Mouse (Mus musculus) spleen, adult 18-20 months (tissue): Measurements from ENCODE around the gene Wdr43.

Experiments
- DNase-seq, 2 experiments: peaks; one replicate each; pipeline ENCODE4 v3.0.0; 2022; ENCODE audit warnings: mixed read lengths in 2 of 2

Wdr43 gene

GRCm38 (mm10) chr17:71664172-71664571, 48.5 kb downstream of the Wdr43 start:
- no peak for DNase-seq

- no peak for DNase-seq
These were observed 49.5 kb downstream of the Wdr43 start for GRCm38 (mm10) chr17:71665201-71665600.

- no peak for DNase-seq
These were observed 53.8 kb downstream of the Wdr43 start for GRCm38 (mm10) chr17:71669511-71669910.

- DNase-seq = peak in 1 of 2 experiments; percentile 51
These were observed 56.3 kb downstream of the Wdr43 start for GRCm38 (mm10) chr17:71671840-71672546.

GRCm38 (mm10) chr17:71673092-71673491, 57.4 kb downstream of the Wdr43 start, which contains the start of gene Togaram2:
TSS of gene Togaram2 (plus strand) at chr17:71673261.
- no peak for DNase-seq

- no peak for DNase-seq
These were observed 58.2 kb downstream of the Wdr43 start for GRCm38 (mm10) chr17:71673936-71674335.

GRCm38 (mm10) chr17:71674886-71675285, 59.2 kb downstream of the Wdr43 start:
- no peak for DNase-seq

- no peak for DNase-seq
These were observed 66.0 kb downstream of the Wdr43 start for GRCm38 (mm10) chr17:71681666-71682065.

GRCm38 (mm10) chr17:71682379-71682778, 66.7 kb downstream of the Wdr43 start:
- DNase-seq = no peak

GRCm38 (mm10) chr17:71683281-71683680, 67.6 kb downstream of the Wdr43 start:
- no peak for DNase-seq

- DNase-seq = peak; percentile 39 to 42
These were observed 68.5 kb downstream of the Wdr43 start for GRCm38 (mm10) chr17:71684103-71684608.

- no peak for DNase-seq
These were observed 71.7 kb downstream of the Wdr43 start for GRCm38 (mm10) chr17:71687436-71687835.

- no peak for DNase-seq
These were observed 74.2 kb downstream of the Wdr43 start for GRCm38 (mm10) chr17:71689903-71690302.

- DNase-seq = no peak
These were observed 75.7 kb downstream of the Wdr43 start for GRCm38 (mm10) chr17:71691361-71691875.

GRCm38 (mm10) chr17:71693313-71693712, 77.6 kb downstream of the Wdr43 start:
- no peak for DNase-seq

GRCm38 (mm10) chr17:71693780-71694179, 78.1 kb downstream of the Wdr43 start:
- DNase-seq = peak in 1 of 2 experiments; percentile 21

- no peak for DNase-seq
These were observed 79.5 kb downstream of the Wdr43 start for GRCm38 (mm10) chr17:71695151-71695550.

GRCm38 (mm10) chr17:71695716-71696315, 80.1 kb downstream of the Wdr43 start:
- no peak for DNase-seq

GRCm38 (mm10) chr17:71696396-71696795, 80.7 kb downstream of the Wdr43 start:
- DNase-seq = no peak

GRCm38 (mm10) chr17:71697896-71698618, 82.4 kb downstream of the Wdr43 start:
- no peak for DNase-seq

- DNase-seq = no peak
These were observed 82.9 kb downstream of the Wdr43 start for GRCm38 (mm10) chr17:71698619-71698956.

- DNase-seq = no peak
These were observed 89.4 kb downstream of the Wdr43 start for GRCm38 (mm10) chr17:71705113-71705512.
